Mouse (Mus musculus) embryonic fibroblast, embryonic 13.5 days (primary cell): ENCODE data around the gene Cdk19.

Experiments used
- CTCF ChIP-seq: IDR thresholded peaks from 2 replicates; pipeline ENCODE4 v1.5.1; 2011; ENCODE audit warnings: mild to moderate bottlenecking, control low read depth, low read length, moderate library complexity, borderline replicate concordance; ENCODE audit not compliant: insufficient read depth
- POLR2A ChIP-seq: IDR thresholded peaks from 2 replicates; pipeline ENCODE4 v1.6.1; 2011; ENCODE audit warnings: low read depth, mild to moderate bottlenecking, control low read depth, low read length, moderate library complexity

- TF ChIP-seq POLR2A (no peak), CTCF (no peak)
Observed at GRCm38 (mm10) chr10:40459141-40459540, 119.8 kb downstream of the Cdk19 start.
